Mouse (Mus musculus): ENCODE measurements around the gene Zfp704. TPM values are rescaled to one million over a fixed set of nuclear protein-coding genes. Genes with fewer than 3 reads are reported as not detected.

Zfp704 gene
- polyA plus RNA-seq, 1 experiment from 2014 or later = 11.1 TPM

- ATAC-seq (ENCODE audit: low FRiP score, low read depth) = peak; percentile 7; the same call in 1 of the 2 replicates
- H3K9me3 ChIP-seq = no peaks in the 10 kb centered on the region
- H3K4me2 ChIP-seq (replicated peaks) = peak overlapping the region; percentile 11
- H3K36me3 ChIP-seq = no peaks in the 10 kb centered on the region
- H3K9ac ChIP-seq = 0 out of 2 replicates have a peak overlapping the region, but pooled peaks have one; percentile 19
- peak overlapping the region; percentile 55; the same call in 1 of the 2 replicates for H3K27ac ChIP-seq
- 27% methylated on average over 5 of the region's 5 CpGs for WGBS
- H3K27me3 ChIP-seq = no peaks in the 10 kb centered on the region
- H3K4me1 ChIP-seq = peaks cover 50% of the 10 kb centered on the region
- no peak overlapping the region for H3K4me3 ChIP-seq
Observed at GRCm38 (mm10) chr3:9499489-9499888, 110.4 kb downstream of the Zfp704 start.

- 52% methylated on average over 5 of the region's 5 CpGs for WGBS
- Histone ChIP-seq H3K9me3 (no peaks in the 10 kb centered on the region), H3K4me3 (no peak overlapping the region), H3K36me3 (no peaks in the 10 kb centered on the region), H3K4me2 (replicated peaks) (no peak overlapping the region), H3K27me3 (no peaks in the 10 kb centered on the region), H3K4me1 (peaks cover 43% of the 10 kb centered on the region), H3K27ac (no peak overlapping the region), H3K9ac (no peak overlapping the region)
- ATAC-seq (ENCODE audit: low FRiP score, low read depth) = no peak
Observed at GRCm38 (mm10) chr3:9497260-9497659, 112.6 kb downstream of the Zfp704 start.

- no peak for ATAC-seq (ENCODE audit: low FRiP score, low read depth)
- no peak overlapping the region for H3K9ac ChIP-seq
- no peak overlapping the region for H3K4me3 ChIP-seq
- no peaks in the 10 kb centered on the region for H3K36me3 ChIP-seq
- no peaks in the 10 kb centered on the region for H3K9me3 ChIP-seq
- no peak overlapping the region for H3K27ac ChIP-seq
- H3K4me1 ChIP-seq = peaks cover 8% of the 10 kb centered on the region; the same call in 1 of the 2 replicates
- WGBS = 88% methylated on average over 4 of the region's 4 CpGs
- H3K4me2 ChIP-seq (replicated peaks) = no peak overlapping the region
- no peaks in the 10 kb centered on the region for H3K27me3 ChIP-seq
Observed at GRCm38 (mm10) chr3:9491766-9492283, 118.1 kb downstream of the Zfp704 start.

DNA sequence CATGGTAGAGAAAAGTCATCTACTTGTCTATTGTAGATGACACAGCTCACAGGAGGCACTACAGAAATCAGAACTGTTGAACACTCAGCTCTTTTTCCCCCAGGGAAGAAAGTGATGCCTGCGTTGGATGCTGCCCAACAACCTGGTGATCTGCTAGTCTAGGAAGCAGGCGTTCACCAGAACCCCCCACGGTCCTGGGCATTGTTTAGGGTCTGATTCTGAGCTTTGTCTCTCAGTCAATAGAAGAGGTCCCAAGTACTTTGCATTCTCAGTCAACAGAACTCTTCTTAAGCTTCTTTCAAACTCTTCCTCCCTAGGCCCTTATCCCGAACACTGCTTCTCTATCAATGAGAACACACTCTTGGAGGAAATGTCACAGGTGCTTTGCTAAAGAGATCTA is 122.2 kb downstream of the Zfp704 start:
- no peak overlapping the region for H3K9ac ChIP-seq
- no peak overlapping the region for H3K4me3 ChIP-seq
- H3K36me3 ChIP-seq = no peaks in the 10 kb centered on the region
- H3K27me3 ChIP-seq = no peaks in the 10 kb centered on the region
- no peak for ATAC-seq (ENCODE audit: low FRiP score, low read depth)
- H3K4me1 ChIP-seq = no peaks in the 10 kb centered on the region
- no peak overlapping the region for H3K27ac ChIP-seq
- H3K4me2 ChIP-seq (replicated peaks) = no peak overlapping the region
- H3K9me3 ChIP-seq = no peaks in the 10 kb centered on the region
- 89% methylated on average over 4 of the region's 4 CpGs for WGBS

DNA sequence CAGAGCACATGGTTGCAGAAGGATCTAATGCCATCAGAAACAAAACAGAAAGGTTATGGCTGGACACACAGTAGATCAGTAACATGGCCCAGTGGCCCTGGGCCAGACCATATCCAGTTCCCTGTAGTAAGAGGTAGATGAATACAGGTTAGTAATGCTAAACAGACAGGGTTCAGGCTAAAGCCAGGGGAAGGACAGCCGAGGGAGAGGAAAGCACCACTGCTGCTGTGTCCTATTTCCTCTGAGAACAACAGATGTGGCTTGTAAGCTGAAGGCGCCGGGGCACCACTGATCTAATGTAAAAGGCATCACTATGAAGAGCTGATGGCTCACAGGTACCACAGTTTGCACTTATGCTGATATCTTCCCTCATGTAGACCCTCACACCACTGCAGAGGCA is 124.4 kb downstream of the Zfp704 start:
- Histone ChIP-seq H3K36me3 (no peaks in the 10 kb centered on the region), H3K9me3 (no peaks in the 10 kb centered on the region), H3K27ac (no peak overlapping the region), H3K27me3 (no peaks in the 10 kb centered on the region), H3K4me2 (replicated peaks) (no peak overlapping the region), H3K4me1 (no peaks in the 10 kb centered on the region), H3K4me3 (no peak overlapping the region), H3K9ac (no peak overlapping the region)
- 84% methylated on average over 3 of the region's 3 CpGs for WGBS
- ATAC-seq (ENCODE audit: low FRiP score, low read depth) = no peak

GRCm38 (mm10) chr3:9481956-9482355 is 127.9 kb downstream of the Zfp704 start:
- 83% methylated on average over 4 of the region's 4 CpGs for WGBS
- H3K27ac ChIP-seq = no peak overlapping the region

GRCm38 (mm10) chr3:9481358-9481757 is 128.5 kb downstream of the Zfp704 start:
- Histone ChIP-seq H3K27me3 (no peaks in the 10 kb centered on the region), H3K4me2 (replicated peaks) (no peak overlapping the region), H3K4me3 (no peak overlapping the region), H3K36me3 (0 out of 2 replicates have a peak, but pooled peaks cover under 1% of the 10 kb centered on the region), H3K27ac (no peak overlapping the region), H3K9ac (no peak overlapping the region), H3K4me1 (no peaks in the 10 kb centered on the region), H3K9me3 (no peaks in the 10 kb centered on the region)
- 76% methylated on average over 6 of the region's 6 CpGs for WGBS
- peak; percentile 57; the same call in 1 of the 2 replicates for ATAC-seq (ENCODE audit: low FRiP score, low read depth)

More at GRCm38 (mm10) chr3:9481956-9482355, 127.9 kb downstream of the Zfp704 start:
- ATAC-seq (ENCODE audit: low FRiP score, low read depth) = no peak
- H3K4me3 ChIP-seq = no peak overlapping the region
- H3K4me1 ChIP-seq = no peaks in the 10 kb centered on the region
- no peaks in the 10 kb centered on the region for H3K36me3 ChIP-seq
- no peak overlapping the region for H3K9ac ChIP-seq
- no peaks in the 10 kb centered on the region for H3K9me3 ChIP-seq
- H3K4me2 ChIP-seq (replicated peaks) = no peak overlapping the region
- H3K27me3 ChIP-seq = no peaks in the 10 kb centered on the region

DNA sequence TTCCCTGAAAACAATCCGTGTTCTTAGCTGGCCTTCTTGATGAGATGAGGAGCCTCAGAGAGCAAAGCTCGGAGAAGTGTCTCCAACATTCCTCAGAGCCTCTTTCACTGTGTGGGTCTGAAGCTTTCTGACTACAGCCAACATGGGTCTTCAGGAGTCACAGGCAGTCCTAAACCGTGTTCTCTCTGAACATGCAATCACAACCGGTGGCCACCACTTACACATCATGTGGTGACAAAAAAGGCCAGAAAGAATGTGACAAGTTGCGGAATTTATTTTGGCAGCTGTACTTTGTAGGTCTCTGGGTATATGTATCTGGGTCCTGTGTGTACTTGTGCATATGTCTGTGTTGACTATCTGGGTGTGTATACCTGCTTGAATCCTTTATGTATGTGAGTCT is 128.9 kb downstream of the Zfp704 start:
- Histone ChIP-seq H3K9ac (no peak overlapping the region), H3K4me1 (no peaks in the 10 kb centered on the region), H3K4me3 (no peak overlapping the region), H3K9me3 (no peaks in the 10 kb centered on the region), H3K4me2 (replicated peaks) (no peak overlapping the region), H3K27ac (no peak overlapping the region), H3K27me3 (no peaks in the 10 kb centered on the region), H3K36me3 (0 out of 2 replicates have a peak, but pooled peaks cover 3% of the 10 kb centered on the region)
- WGBS = 87% methylated on average over 5 of the region's 5 CpGs
- ATAC-seq (ENCODE audit: low FRiP score, low read depth) = no peak

- Histone ChIP-seq H3K4me3 (no peak overlapping the region), H3K9ac (no peak overlapping the region), H3K4me1 (no peaks in the 10 kb centered on the region), H3K36me3 (0 out of 2 replicates have a peak, but pooled peaks cover 10% of the 10 kb centered on the region), H3K9me3 (no peaks in the 10 kb centered on the region), H3K27ac (no peak overlapping the region), H3K4me2 (replicated peaks) (no peak overlapping the region), H3K27me3 (no peaks in the 10 kb centered on the region)
- ATAC-seq (ENCODE audit: low FRiP score, low read depth) = no peak
- 62% methylated on average over 2 of the region's 2 CpGs for WGBS
Observed at GRCm38 (mm10) chr3:9477386-9477785, 132.5 kb downstream of the Zfp704 start.

DNA sequence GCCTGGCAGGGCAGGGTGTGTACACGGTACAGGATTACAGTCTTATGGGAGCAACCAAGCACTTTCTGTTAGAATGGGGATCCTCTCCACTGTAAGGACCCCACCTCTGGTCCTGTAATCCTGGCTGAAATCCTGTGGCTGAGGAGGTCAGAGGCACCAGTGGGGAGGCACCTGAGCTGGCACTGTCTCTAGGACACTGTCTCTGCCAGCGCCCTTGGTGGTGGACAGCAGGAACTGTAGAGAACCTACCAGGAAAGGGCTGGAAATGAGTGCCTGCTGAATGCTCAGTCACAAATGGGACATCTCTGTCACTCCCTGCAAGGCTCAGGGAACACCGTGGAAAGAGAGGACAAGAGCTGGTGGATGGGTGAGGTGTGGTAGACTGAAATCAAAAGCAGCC is 133.5 kb downstream of the Zfp704 start:
- 88% methylated on average over 3 of the region's 3 CpGs for WGBS
- H3K4me1 ChIP-seq = no peaks in the 10 kb centered on the region
- 0 out of 2 replicates have a peak, but pooled peaks cover 10% of the 10 kb centered on the region for H3K36me3 ChIP-seq
- no peaks in the 10 kb centered on the region for H3K9me3 ChIP-seq
- H3K27ac ChIP-seq = no peak overlapping the region
- no peak overlapping the region for H3K4me2 ChIP-seq (replicated peaks)
- no peak overlapping the region for H3K4me3 ChIP-seq
- ATAC-seq (ENCODE audit: low FRiP score, low read depth) = no peak
- no peak overlapping the region for H3K9ac ChIP-seq
- no peaks in the 10 kb centered on the region for H3K27me3 ChIP-seq

DNA sequence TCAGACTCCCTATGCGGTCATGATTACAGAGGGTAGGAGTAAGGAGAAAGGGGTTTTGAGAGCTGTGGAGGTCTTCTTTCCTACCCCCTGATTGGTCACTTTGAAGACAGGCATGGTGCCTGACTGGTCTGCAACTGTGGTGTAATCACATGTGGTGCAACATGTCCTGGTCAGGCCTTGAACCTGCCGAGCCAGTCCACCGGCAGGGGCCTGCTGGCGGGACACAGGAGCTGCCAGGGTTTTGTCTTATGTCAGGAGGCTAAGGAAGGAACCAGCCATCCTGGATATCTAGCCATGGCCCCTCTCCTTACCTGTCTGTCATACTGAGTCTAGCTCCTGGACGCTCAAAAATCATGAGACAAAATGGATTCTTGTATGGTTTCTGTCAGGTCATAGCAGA is 134.4 kb downstream of the Zfp704 start:
- H3K4me3 ChIP-seq = no peak overlapping the region
- no peaks in the 10 kb centered on the region for H3K4me1 ChIP-seq
- peaks cover 16% of the 10 kb centered on the region for H3K36me3 ChIP-seq
- ATAC-seq (ENCODE audit: low FRiP score, low read depth) = no peak
- H3K27ac ChIP-seq = no peak overlapping the region
- no peaks in the 10 kb centered on the region for H3K27me3 ChIP-seq
- no peak overlapping the region for H3K4me2 ChIP-seq (replicated peaks)
- no peaks in the 10 kb centered on the region for H3K9me3 ChIP-seq
- WGBS = 82% methylated on average over 5 of the region's 5 CpGs
- no peak overlapping the region for H3K9ac ChIP-seq

- Histone ChIP-seq H3K27me3 (no peaks in the 10 kb centered on the region), H3K9me3 (no peaks in the 10 kb centered on the region), H3K4me1 (no peaks in the 10 kb centered on the region), H3K27ac (no peak overlapping the region), H3K4me2 (replicated peaks) (no peak overlapping the region), H3K36me3 (peaks cover 21% of the 10 kb centered on the region), H3K4me3 (no peak overlapping the region), H3K9ac (no peak overlapping the region)
- WGBS = 92% methylated on average over 6 of the region's 6 CpGs
- no peak for ATAC-seq (ENCODE audit: low FRiP score, low read depth)
Observed at GRCm38 (mm10) chr3:9474331-9474730, 135.6 kb downstream of the Zfp704 start.

- no peak overlapping the region for H3K4me3 ChIP-seq
- peak; percentile 55; the same call in 1 of the 2 replicates for ATAC-seq (ENCODE audit: low FRiP score, low read depth)
- H3K9ac ChIP-seq = no peak overlapping the region
- H3K36me3 ChIP-seq = peaks cover 30% of the 10 kb centered on the region
- H3K4me1 ChIP-seq = peaks cover 6% of the 10 kb centered on the region
- H3K9me3 ChIP-seq = no peaks in the 10 kb centered on the region
- 48% methylated on average over 3 of the region's 3 CpGs for WGBS
- no peak overlapping the region for H3K4me2 ChIP-seq (replicated peaks)
- no peak overlapping the region for H3K27ac ChIP-seq
- H3K27me3 ChIP-seq = no peaks in the 10 kb centered on the region
Observed at GRCm38 (mm10) chr3:9466287-9466686, 143.6 kb downstream of the Zfp704 start.
